Mouse (Mus musculus) kidney, postnatal 4 days (tissue): ENCODE data around the gene Tec.

Source experiments
- DNase-seq, 2 experiments: peaks; one replicate each; pipeline ENCODE4 v3.0.0; 2021; ENCODE audit warnings: mixed read lengths in 2 of 2

Gene Tec

GRCm38 (mm10) chr5:72776595-72776994 lies 91.7 kb downstream of the Tec start:
- DNase-seq: no peak

GRCm38 (mm10) chr5:72776127-72776526 lies 92.2 kb downstream of the Tec start:
- DNase-seq: no peak

GRCm38 (mm10) chr5:72769841-72770240 lies 98.4 kb downstream of the Tec start:
- no peak for DNase-seq

GRCm38 (mm10) chr5:72763546-72763945 lies 104.7 kb downstream of the Tec start:
- no peak for DNase-seq

GRCm38 (mm10) chr5:72763025-72763424 lies 105.3 kb downstream of the Tec start:
- no peak for DNase-seq

GRCm38 (mm10) chr5:72761758-72762157 lies 106.5 kb downstream of the Tec start:
- no peak for DNase-seq

- DNase-seq: no peak
Measured at GRCm38 (mm10) chr5:72761237-72761636, 107.0 kb downstream of the Tec start.

GRCm38 (mm10) chr5:72758925-72759924 lies 109.1 kb downstream of the Tec start:
- DNase-seq: no peak

GRCm38 (mm10) chr5:72757155-72757773 lies 111.0 kb downstream of the Tec start:
- DNase-seq: no peak

GRCm38 (mm10) chr5:72755941-72756340 lies 112.3 kb downstream of the Tec start:
- DNase-seq: no peak

GRCm38 (mm10) chr5:72755035-72755434 lies 113.2 kb downstream of the Tec start:
- no peak for DNase-seq

GRCm38 (mm10) chr5:72752585-72752984 lies 115.7 kb downstream of the Tec start, which contains the start of gene Txk:
Gene Txk, minus strand, starts transcription at chr5:72752777.
- no peak for DNase-seq

GRCm38 (mm10) chr5:72751056-72751758 lies 117.1 kb downstream of the Tec start:
- no peak for DNase-seq

- DNase-seq: no peak
Measured at GRCm38 (mm10) chr5:72750226-72750625, 118.1 kb downstream of the Tec start.

- DNase-seq: no peak
Measured at GRCm38 (mm10) chr5:72748659-72749265, 119.5 kb downstream of the Tec start.

- no peak for DNase-seq
Measured at GRCm38 (mm10) chr5:72747384-72747783, 120.9 kb downstream of the Tec start.

GRCm38 (mm10) chr5:72746461-72746860 lies 121.8 kb downstream of the Tec start:
- DNase-seq: no peak

GRCm38 (mm10) chr5:72743103-72743502 lies 125.2 kb downstream of the Tec start:
- DNase-seq: no peak

GRCm38 (mm10) chr5:72736868-72737267 lies 131.4 kb downstream of the Tec start:
- no peak for DNase-seq

- no peak for DNase-seq
Measured at GRCm38 (mm10) chr5:72736437-72736836, 131.8 kb downstream of the Tec start.

GRCm38 (mm10) chr5:72735763-72736162 lies 132.5 kb downstream of the Tec start:
- no peak for DNase-seq

GRCm38 (mm10) chr5:72732885-72733284 lies 135.4 kb downstream of the Tec start:
- no peak for DNase-seq

- DNase-seq: no peak
Measured at GRCm38 (mm10) chr5:72725404-72725803, 142.9 kb downstream of the Tec start.
